Mouse (Mus musculus): ENCODE measurements around the gene Hyls1.

- TF ChIP-seq CTCF (IDR thresholded peaks at IDR 0.05) (no peak), POLR2A (IDR thresholded peaks at IDR 0.05; ENCODE audit: insufficient read depth, low read depth, low read length) (no peak), EP300 (IDR thresholded peaks at IDR 0.05; ENCODE audit: insufficient read depth, low read depth, low read length) (no peak)
Observed at GRCm38 (mm10) chr9:35561583-35561982, 8.6 kb downstream of the Hyls1 start.
